Mouse (Mus musculus): ENCODE measurements at regions not wholly inside any gene's neighbourhood (a gene's known extent, or its start where the extent isn't known, plus 50 kb on each side); places are given as distances from the start of the nearest gene placed in this dataset.

DNA sequence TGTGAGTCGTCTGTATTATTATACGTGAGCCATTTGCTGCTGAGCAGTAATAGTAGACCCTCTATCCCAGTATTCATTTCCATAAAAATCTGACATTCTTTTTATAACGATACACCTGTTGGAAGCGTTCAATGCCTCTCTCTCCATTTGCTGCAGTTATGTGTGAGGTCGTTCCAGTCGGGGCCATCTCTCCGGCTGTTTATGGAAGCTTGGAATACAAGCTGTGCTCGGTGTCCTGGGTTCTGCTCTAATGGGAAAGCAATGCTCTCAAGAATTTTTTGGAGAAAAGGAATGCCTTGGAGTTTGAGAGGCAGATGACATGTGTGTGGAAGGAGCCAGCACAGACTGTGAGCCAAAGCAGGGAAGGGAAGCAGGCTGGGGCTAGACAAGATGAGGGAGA lies 414.1 kb downstream of the Lmo4 start:
- no peak for TF ChIP-seq CTCF (IDR thresholded peaks at IDR 0.05; ENCODE audit: low read depth)
- TF ChIP-seq EP300 (IDR thresholded peaks at IDR 0.05; ENCODE audit: low read depth), result no peak
